ENCODE assay signal across 9 mouse cellular contexts in the genomic region with DNA sequence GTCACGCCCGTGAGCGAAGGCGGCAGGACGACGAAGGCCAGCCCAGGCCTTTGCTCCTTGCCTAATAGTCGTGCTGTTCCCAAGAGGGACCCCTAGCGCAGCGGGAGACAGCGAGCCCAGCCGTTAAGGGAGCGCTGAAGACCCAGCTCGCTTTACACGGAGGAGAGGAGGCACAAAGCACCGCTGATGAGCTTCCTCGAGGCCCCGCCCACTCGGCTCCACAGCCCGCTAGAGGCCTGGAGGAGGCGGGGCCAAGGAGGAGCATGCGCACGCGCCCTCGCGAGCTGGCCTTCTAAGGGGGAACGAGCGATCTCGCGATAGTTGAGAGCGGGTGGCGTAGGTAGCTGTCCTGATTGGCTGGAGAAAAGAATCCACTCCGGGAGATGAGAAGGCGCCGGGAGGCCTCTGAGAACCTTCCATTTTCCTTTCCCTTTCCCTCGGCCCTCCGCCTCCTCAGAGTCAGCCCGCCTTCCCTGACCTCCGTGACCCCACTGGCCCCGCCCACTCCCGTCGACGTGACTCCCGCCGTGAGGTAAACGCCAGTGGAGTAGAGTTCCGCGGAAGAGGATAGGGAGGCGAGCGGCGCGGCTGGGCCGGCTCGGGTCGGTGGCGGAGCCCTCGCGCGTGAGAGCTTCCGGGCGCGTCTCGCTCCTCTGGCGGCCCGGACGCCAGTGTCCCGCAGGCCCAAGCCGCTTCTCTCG. TPM values are rescaled to one million over a fixed set of nuclear protein-coding genes. Genes with fewer than 3 reads are reported as not detected.
DNase-seq lines count a peak whose midpoint lies in the region; ATAC-seq lines count a peak whose summit lies in the region.
"Not testable (repeated sequence)": the region's sequence is repeated elsewhere in the genome, so short reads cannot be mapped to it uniquely, and the experiment has no call there.
"Had no signal": no experiment of that assay in that cellular context is flagged by ENCODE, and none has a peak within 500 bp of the region (broad histone marks: within the 10 kb centered on the region; RNA-seq: fewer than 3 reads in every experiment).

No protein-coding gene starts in this region.

- peak; percentile 95 for DNase-seq in ZHBTc4 (ENCODE audit: low read depth, low spot score)
- peak; percentile 51 for DNase-seq in midbrain, embryonic 10.5 days (ENCODE audit: low spot score)
- DNase-seq in retina, postnatal 1 day: peak; percentile 32
- peak; percentile 74 for DNase-seq in thymus, postnatal 4 days

- not testable (repeated sequence) for H3K4me1 ChIP-seq in embryonic facial prominence, embryonic 15.5 days; heart, embryonic 13.5 days; intestine, embryonic 15.5 days (replicated peaks); limb, embryonic 15.5 days; midbrain, embryonic 10.5 days

- 16% methylated on average over 66 of the region's 68 CpGs for WGBS in embryonic facial prominence, embryonic 15.5 days
- 17% methylated on average over 55 of the region's 68 CpGs for WGBS in heart, embryonic 13.5 days
- 16% methylated on average over 68 of the region's 68 CpGs for WGBS in intestine, embryonic 15.5 days
- WGBS in limb, embryonic 15.5 days: 15% methylated on average over 66 of the region's 68 CpGs
- WGBS in midbrain, embryonic 10.5 days: 14% methylated on average over 68 of the region's 68 CpGs

- peak overlapping the region; percentile 36 for H3K4me3 ChIP-seq in embryonic facial prominence, embryonic 15.5 days (replicated peaks)
- peak overlapping the region; percentile 53 for H3K4me3 ChIP-seq in heart, embryonic 13.5 days
- peak overlapping the region; percentile 41 for H3K4me3 ChIP-seq in intestine, embryonic 15.5 days (replicated peaks)
- H3K4me3 ChIP-seq in limb, embryonic 15.5 days: peak overlapping the region; percentile 39
- H3K4me3 ChIP-seq in midbrain, embryonic 10.5 days: peak overlapping the region; percentile 52

- peak overlapping the region; percentile 56 for H3K4me2 ChIP-seq in embryonic facial prominence, embryonic 15.5 days (replicated peaks)
- H3K4me2 ChIP-seq in heart, embryonic 13.5 days: peak overlapping the region; percentile 72
- peak overlapping the region; percentile 65 for H3K4me2 ChIP-seq in intestine, embryonic 15.5 days (replicated peaks)
- peak overlapping the region; percentile 56 for H3K4me2 ChIP-seq in limb, embryonic 15.5 days

- H3K9ac ChIP-seq in embryonic facial prominence, embryonic 15.5 days; limb, embryonic 15.5 days: not testable (repeated sequence)
- peak overlapping the region; percentile 58; the same call in 1 of the 2 replicates for H3K9ac ChIP-seq in heart, embryonic 13.5 days
- H3K9ac ChIP-seq in intestine, embryonic 15.5 days: peak overlapping the region; percentile 28; the same call in 1 of the 2 replicates

- H3K27me3 ChIP-seq in embryonic facial prominence, embryonic 15.5 days; heart, embryonic 13.5 days (replicated peaks); intestine, embryonic 15.5 days (replicated peaks); limb, embryonic 15.5 days; midbrain, embryonic 10.5 days (ENCODE audit: low read depth, poor library complexity, severe bottlenecking): not testable (repeated sequence)

- ATAC-seq in embryonic facial prominence, embryonic 15.5 days (ENCODE audit: insufficient number of reproducible peaks, low FRiP score, low TSS enrichment, low read depth); heart, embryonic 13.5 days (ENCODE audit: extremely low read depth, insufficient number of reproducible peaks, low FRiP score, low TSS enrichment); limb, embryonic 15.5 days (ENCODE audit: insufficient number of reproducible peaks, low FRiP score, low TSS enrichment, low read depth): not testable (repeated sequence)
- peak; percentile 75 for ATAC-seq in intestine, embryonic 15.5 days

- H3K36me3 ChIP-seq in embryonic facial prominence, embryonic 15.5 days; heart, embryonic 13.5 days; intestine, embryonic 15.5 days; limb, embryonic 15.5 days; midbrain, embryonic 10.5 days: not testable (repeated sequence)

- H3K9me3 ChIP-seq in embryonic facial prominence, embryonic 15.5 days (replicated peaks); intestine, embryonic 15.5 days; limb, embryonic 15.5 days: not testable (repeated sequence)
- H3K9me3 ChIP-seq in heart, embryonic 13.5 days: peaks cover 14% of the 10 kb centered on the region
- peaks cover 18% of the 10 kb centered on the region; the same call in 1 of the 2 replicates for H3K9me3 ChIP-seq in midbrain, embryonic 10.5 days (replicated peaks)

- H3K27ac ChIP-seq in embryonic facial prominence, embryonic 15.5 days (replicated peaks); heart, embryonic 13.5 days (replicated peaks); intestine, embryonic 15.5 days; limb, embryonic 15.5 days; midbrain, embryonic 10.5 days (replicated peaks): not testable (repeated sequence)

RNA-seq across cellular contexts. Expression of gene Zfp990, which starts 46.9 kb away (rescaled TPM):
- not detected in 2 replicates for polyA plus RNA-seq in embryonic facial prominence, embryonic 15.5 days (2015; fragmentation: Nextera tagmentation; extraction: Ambion mirVana)
- polyA plus RNA-seq in heart, embryonic 13.5 days (2015; fragmentation: Nextera tagmentation; extraction: Ambion mirVana): 0.07 TPM in 1 of 2 replicates, not detected in the other
- 0.13 and 0.49 TPM in 2 replicates for polyA plus RNA-seq in intestine, embryonic 15.5 days (2015; fragmentation: Nextera tagmentation; extraction: Ambion mirVana)
- 0.05 TPM in 1 of 2 replicates, not detected in the other for polyA plus RNA-seq in limb, embryonic 15.5 days (2015; fragmentation: Nextera tagmentation; extraction: Ambion mirVana)
- polyA plus RNA-seq in midbrain, embryonic 10.5 days (2016; fragmentation: Nextera tagmentation; extraction: Ambion mirVana): not detected in 2 replicates
- polyA plus RNA-seq: gonadal fat pad, adult 2 months had no signal

Comparison
In these comparisons a context has a peak if more than half of its experiments do, and no peak if none do; other contexts are left out.
1. DNase-seq: peak in every context shown above with its lines; median percentile 95 in ZHBTc4; 74 in thymus, postnatal 4 days; 51 in midbrain, embryonic 10.5 days; 32 in retina, postnatal 1 day.